9 mouse cellular contexts compared by ENCODE assay signal in the genomic region with DNA sequence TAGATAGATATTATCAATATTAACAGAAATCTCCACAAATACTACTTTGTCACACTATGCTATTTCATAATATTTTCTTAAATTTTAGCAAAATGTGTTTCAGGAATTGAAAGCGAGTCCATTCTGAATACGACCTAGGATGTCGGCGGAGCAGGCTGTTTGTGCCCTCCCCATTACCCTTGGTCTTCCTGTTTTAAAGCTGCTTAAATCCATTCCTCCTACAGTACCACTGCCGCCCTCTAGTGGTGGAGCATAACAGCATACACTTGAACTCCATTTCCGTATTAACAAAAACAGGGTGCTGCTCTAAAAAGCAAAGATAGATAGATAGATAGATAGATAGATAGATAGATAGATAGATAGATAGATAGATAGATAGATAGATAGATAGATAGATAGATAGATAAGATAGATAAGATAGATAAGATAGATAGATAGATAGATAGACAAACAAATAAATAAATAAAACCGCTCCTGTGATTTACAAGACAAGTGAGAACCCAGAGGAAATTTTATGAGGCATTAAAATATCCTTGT. TPM values are rescaled to one million over a fixed set of nuclear protein-coding genes. Genes with fewer than 3 reads are reported as not detected.
DNase-seq lines count a peak whose midpoint lies in the region; ATAC-seq and TF ChIP-seq lines count a peak whose summit lies in the region.
"Had no signal": no experiment of that assay in that cellular context is flagged by ENCODE, and none has a peak within 500 bp of the region (broad histone marks: within the 10 kb centered on the region; RNA-seq: fewer than 3 reads in every experiment).

No protein-coding gene starts in this region.

- TF ChIP-seq CTCF in ES-Bruce4 (IDR thresholded peaks at IDR 0.05; ENCODE audit: low read depth, low read length) = peak; percentile 50
- peak; percentile 89 for TF ChIP-seq CTCF in lung, postnatal 0 days (IDR thresholded peaks at IDR 0.05)

- H3K4me2 ChIP-seq in lung, postnatal 0 days (replicated peaks; ENCODE audit: low read depth, low read length) = 0 out of 2 replicates have a peak overlapping the region, but pooled peaks have one; percentile 5
- H3K4me2 ChIP-seq: limb, embryonic 13.5 days had no signal

- peak; percentile 75 to 82 for DNase-seq in adrenal gland, adult 18-20 months (ENCODE audit: low spot score in 2 of 2)
- DNase-seq in embryo, embryonic 11 days = peak; percentile 84
- DNase-seq in heart, adult 8-10 months (ENCODE audit: low spot score) = peak; percentile 79
- peak; percentile 48 to 72 for DNase-seq in layer of hippocampus, adult 8-10 months (ENCODE audit: low spot score in 2 of 2)
- DNase-seq in lung, postnatal 0 days (ENCODE audit: low spot score) = peak; percentile 92
- DNase-seq in right cerebral cortex, postnatal 36 days (ENCODE audit: low spot score in 2 of 2) = peak; percentile 18 to 23
- DNase-seq in urinary bladder, postnatal 36 days (ENCODE audit: low spot score in 2 of 2) = peak; percentile 60 to 68

- H3K36me3 ChIP-seq in ES-Bruce4 (ENCODE audit: control insufficient read depth, insufficient read depth, low read length, poor library complexity, severe bottlenecking) = no peaks in the 10 kb centered on the region
- H3K36me3 ChIP-seq in lung, postnatal 0 days (ENCODE audit: insufficient read depth, low read length) = no peaks in the 10 kb centered on the region
- H3K36me3 ChIP-seq: limb, embryonic 13.5 days had no signal

- no peak for TF ChIP-seq POLR2A in ES-Bruce4 (IDR thresholded peaks at IDR 0.05; ENCODE audit: insufficient read depth, low read length)

- WGBS in lung, postnatal 0 days = 18% methylated on average over 7 of the region's 7 CpGs

- H3K4me3 ChIP-seq in ES-Bruce4 (ENCODE audit: low read depth, low read length) = no peak overlapping the region
- H3K4me3 ChIP-seq in lung, postnatal 0 days (ENCODE audit: low read depth, low read length) = no peak overlapping the region
- H3K4me3 ChIP-seq: limb, embryonic 13.5 days had no signal

- no peak for TF ChIP-seq EP300 in ES-Bruce4 (IDR thresholded peaks at IDR 0.05; ENCODE audit: insufficient read depth, low read depth, low read length)
- no peak for TF ChIP-seq EP300 in lung, postnatal 0 days (IDR thresholded peaks at IDR 0.05)

- no peaks in the 10 kb centered on the region for H3K27me3 ChIP-seq in ES-Bruce4 (ENCODE audit: control insufficient read depth, insufficient read depth, low read length, poor library complexity, severe bottlenecking)
- no peaks in the 10 kb centered on the region for H3K27me3 ChIP-seq in lung, postnatal 0 days (replicated peaks; ENCODE audit: insufficient read depth, low read length)

- H3K4me1 ChIP-seq in ES-Bruce4 (ENCODE audit: control insufficient read depth, insufficient read depth, low read length) = no peaks in the 10 kb centered on the region
- no peaks in the 10 kb centered on the region for H3K4me1 ChIP-seq in lung, postnatal 0 days (ENCODE audit: insufficient read depth, low read depth, low read length)
- H3K4me1 ChIP-seq: limb, embryonic 13.5 days had no signal

- ATAC-seq in lung, postnatal 0 days = peak; percentile 65

- no peaks in the 10 kb centered on the region for H3K9me3 ChIP-seq in ES-Bruce4 (replicated peaks; ENCODE audit: control insufficient read depth, insufficient read depth, low read length, poor library complexity, severe bottlenecking)
- H3K9me3 ChIP-seq in lung, postnatal 0 days (ENCODE audit: low read length) = no peaks in the 10 kb centered on the region
- H3K9me3 ChIP-seq: limb, embryonic 13.5 days had no signal

- H3K27ac ChIP-seq in ES-Bruce4 (ENCODE audit: insufficient read depth, low read length) = no peak overlapping the region
- H3K27ac ChIP-seq in lung, postnatal 0 days (ENCODE audit: low read length) = no peak overlapping the region
- H3K27ac ChIP-seq: limb, embryonic 13.5 days had no signal

- no peak overlapping the region for H3K9ac ChIP-seq in ES-Bruce4 (ENCODE audit: low read depth, poor library complexity, severe bottlenecking)
- no peak overlapping the region for H3K9ac ChIP-seq in lung, postnatal 0 days (replicated peaks; ENCODE audit: low read depth)
- H3K9ac ChIP-seq: limb, embryonic 13.5 days had no signal

RNA-seq across cellular contexts. Expression of a gene that starts 17.2 kb away (rescaled TPM):
- 1.2 TPM in 2 replicates for polyA plus RNA-seq in ES-Bruce4 (2011; ENCODE audit: insufficient read depth, insufficient read length, low read depth, missing spikeins)
- 10 to 100 TPM; 10.6 to 13.2 TPM for total RNA-seq in adrenal gland, adult 18-20 months (2021)
- total RNA-seq in heart, adult 8-10 months (2022) = 1 to 10 TPM; 2.2 to 2.7 (median 2.4) TPM
- total RNA-seq in layer of hippocampus, adult 8-10 months (2022) = 10 to 100 TPM in 3 of 4 experiments, 1 to 10 TPM in 1; 8.6 to 12.3 (median 11.4) TPM
- 0.76 and 0.82 TPM in 2 replicates for polyA plus RNA-seq in lung, postnatal 0 days (2015; fragmentation: Nextera tagmentation; extraction: Ambion mirVana)

RNA-seq across cellular contexts. Expression of a gene that starts 26.5 kb away (rescaled TPM):
- polyA plus RNA-seq in ES-Bruce4 (2011; ENCODE audit: insufficient read depth, insufficient read length, low read depth, missing spikeins) = 0.54 TPM in 1 of 2 replicates, not detected in the other
- total RNA-seq in adrenal gland, adult 18-20 months (2021) = 1 to 10 TPM; 4.9 to 6.6 TPM
- total RNA-seq in heart, adult 8-10 months (2022) = 1 to 10 TPM; 1.6 to 2.4 (median 2.1) TPM
- 10 to 100 TPM in 2 of 4 experiments, 1 to 10 TPM in 2; 7.7 to 12.5 (median 9.7) TPM for total RNA-seq in layer of hippocampus, adult 8-10 months (2022)
- polyA plus RNA-seq in lung, postnatal 0 days (2015; fragmentation: Nextera tagmentation; extraction: Ambion mirVana) = 6.3 and 7.1 TPM in 2 replicates

Comparison
In these comparisons a context has a peak if more than half of its experiments do, and no peak if none do; other contexts are left out.
1. DNase-seq: peak in every context shown above with its lines; median percentile 92 in lung, postnatal 0 days; 84 in embryo, embryonic 11 days; 79 in heart, adult 8-10 months; 78 in adrenal gland, adult 18-20 months; 64 in urinary bladder, postnatal 36 days; 60 in layer of hippocampus, adult 8-10 months; 20 in right cerebral cortex, postnatal 36 days.